Mouse (Mus musculus) embryo, embryonic 10.5 days (tissue): ENCODE results near the gene Cxcl3.

Experiments used
- DNase-seq: peaks from one replicate; pipeline ENCODE4 v3.0.0-alpha.2; 2015; ENCODE audit warnings: low spot score

Cxcl3 gene

GRCm38 (mm10) chr5:90785659-90786588 lies at the start of gene Cxcl3:
Cxcl3 (plus strand) TSS chr5:90786103.
- peak; percentile 77 for DNase-seq

GRCm38 (mm10) chr5:90742029-90742428 lies 43.9 kb upstream of the Cxcl3 start:
- no peak for DNase-seq

- DNase-seq, result no peak
Measured at GRCm38 (mm10) chr5:90753934-90754333, 32.0 kb upstream of the Cxcl3 start.

GRCm38 (mm10) chr5:90758020-90758605 lies 27.8 kb upstream of the Cxcl3 start:
- no peak for DNase-seq

- DNase-seq, result peak; percentile 53
Measured at GRCm38 (mm10) chr5:90759077-90760065, 26.5 kb upstream of the Cxcl3 start, which contains the start of gene Cxcl5. Cxcl5 (plus strand) TSS chr5:90759360.

GRCm38 (mm10) chr5:90760303-90760702 lies 25.6 kb upstream of the Cxcl3 start:
- no peak for DNase-seq

GRCm38 (mm10) chr5:90760844-90761243 lies 25.1 kb upstream of the Cxcl3 start:
- DNase-seq, result no peak

GRCm38 (mm10) chr5:90761834-90762233 lies 24.1 kb upstream of the Cxcl3 start:
- no peak for DNase-seq

- DNase-seq, result no peak
Measured at GRCm38 (mm10) chr5:90763912-90764665, 21.8 kb upstream of the Cxcl3 start.

GRCm38 (mm10) chr5:90765821-90766606 lies 19.9 kb upstream of the Cxcl3 start:
- no peak for DNase-seq

GRCm38 (mm10) chr5:90768218-90768617 lies 17.7 kb upstream of the Cxcl3 start, which contains the start of gene Ppbp:
Ppbp (plus strand) TSS chr5:90768518.
- DNase-seq, result no peak

GRCm38 (mm10) chr5:90771369-90771768 lies 14.5 kb upstream of the Cxcl3 start:
- DNase-seq, result no peak

GRCm38 (mm10) chr5:90771880-90772653 lies 13.8 kb upstream of the Cxcl3 start, which contains the start of gene Pf4:
Pf4 (plus strand) TSS chr5:90772435.
- no peak for DNase-seq

GRCm38 (mm10) chr5:90775562-90775961 lies 10.3 kb upstream of the Cxcl3 start:
- DNase-seq, result no peak

GRCm38 (mm10) chr5:90777621-90778020 lies 8.3 kb upstream of the Cxcl3 start:
- DNase-seq, result no peak

GRCm38 (mm10) chr5:90778856-90779255 lies 7.0 kb upstream of the Cxcl3 start:
- DNase-seq, result no peak

GRCm38 (mm10) chr5:90783697-90784096 lies 2.2 kb upstream of the Cxcl3 start:
- no peak for DNase-seq

GRCm38 (mm10) chr5:90788114-90788513 lies 2.2 kb downstream of the Cxcl3 start:
- DNase-seq, result no peak

GRCm38 (mm10) chr5:90789306-90790073 lies 3.6 kb downstream of the Cxcl3 start:
- DNase-seq, result no peak
